Comparison of ENCODE assay signal across 8 mouse cellular contexts in the genomic region with DNA sequence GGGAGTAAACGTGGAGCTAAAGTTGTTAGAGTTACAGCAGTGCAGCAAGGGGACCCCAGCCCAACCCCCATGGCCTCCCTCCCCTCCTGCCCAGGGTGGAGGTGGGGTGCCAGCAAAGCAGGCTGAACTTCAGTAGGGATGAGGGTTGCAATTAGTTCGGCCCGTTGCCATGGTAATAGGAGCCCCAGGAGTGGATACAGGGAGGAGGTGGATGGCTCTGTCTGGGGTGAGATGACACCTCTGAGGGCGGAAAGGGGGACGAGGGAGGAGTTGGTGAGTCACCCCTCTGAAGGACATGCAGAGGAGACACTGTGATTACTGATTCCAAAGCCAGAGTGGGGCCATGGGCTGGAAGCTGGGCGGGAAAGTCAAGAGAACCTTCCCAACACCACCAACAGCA. TPM values are rescaled to one million over a fixed set of nuclear protein-coding genes. Genes with fewer than 3 reads are reported as not detected.
A peak's percentile ranks its signal among the peaks of the same experiment; 100 is the strongest.
DNase-seq lines count a peak whose midpoint lies in the region; ATAC-seq and TF ChIP-seq lines count a peak whose summit lies in the region.

No protein-coding gene starts in this region.

- peak overlapping the region; percentile 81 for H3K4me2 ChIP-seq in lung, embryonic 15.5 days
- peak overlapping the region; percentile 67 for H3K4me2 ChIP-seq in intestine, embryonic 14.5 days (ENCODE audit: low read length)

- peak overlapping the region; percentile 47; the same call in 1 of the 2 replicates for H3K9ac ChIP-seq in lung, embryonic 15.5 days
- H3K9ac ChIP-seq in intestine, embryonic 14.5 days (ENCODE audit: low read length), result peak overlapping the region; percentile 29

- no peak for DNase-seq in lung, postnatal 36 days
- peak; percentile 49 for DNase-seq in embryonic facial prominence, embryonic 10.5 days (ENCODE audit: low spot score)
- DNase-seq in intestine, embryonic 14.5 days (ENCODE audit: low spot score), result no peak
- DNase-seq in layer of hippocampus, postnatal 14 days (ENCODE audit: low spot score in 2 of 2), result no peak
- no peak for DNase-seq in thymus, adult 18-20 months
- DNase-seq in cerebellum, adult 2 months, result no peak

- ATAC-seq in lung, embryonic 15.5 days (ENCODE audit: borderline replicate concordance, extremely low read depth, low FRiP score, low TSS enrichment), result no peak; the same call in 1 of the 2 replicates
- ATAC-seq in intestine, embryonic 14.5 days (replicated peaks; ENCODE audit: low FRiP score, low TSS enrichment, low read depth), result peak; percentile 11; the same call in 1 of the 2 replicates

- no peak overlapping the region for H3K27ac ChIP-seq in lung, embryonic 15.5 days
- H3K27ac ChIP-seq in embryonic facial prominence, embryonic 10.5 days (replicated peaks), result peak overlapping the region; percentile 71
- no peak overlapping the region for H3K27ac ChIP-seq in intestine, embryonic 14.5 days (ENCODE audit: low read depth)
- H3K27ac ChIP-seq in olfactory bulb, adult 2 months (ENCODE audit: insufficient read depth, low read depth, low read length), result peak overlapping the region; percentile 95
- H3K27ac ChIP-seq in cerebellum, adult 2 months (ENCODE audit: insufficient read depth, low read length), result no peak overlapping the region

- peaks cover 38% of the 10 kb centered on the region; the same call in 1 of the 2 replicates for H3K36me3 ChIP-seq in lung, embryonic 15.5 days
- H3K36me3 ChIP-seq in embryonic facial prominence, embryonic 10.5 days (replicated peaks), result peaks cover 97% of the 10 kb centered on the region
- H3K36me3 ChIP-seq in intestine, embryonic 14.5 days (ENCODE audit: control insufficient read depth, insufficient read depth, low read length), result peaks cover 52% of the 10 kb centered on the region

- no peaks in the 10 kb centered on the region for H3K27me3 ChIP-seq in lung, embryonic 15.5 days
- peaks cover 14% of the 10 kb centered on the region; the same call in 1 of the 2 replicates for H3K27me3 ChIP-seq in embryonic facial prominence, embryonic 10.5 days (replicated peaks; ENCODE audit: low read depth, poor library complexity, severe bottlenecking)
- no peaks in the 10 kb centered on the region for H3K27me3 ChIP-seq in intestine, embryonic 14.5 days (replicated peaks; ENCODE audit: control insufficient read depth, insufficient read depth, low read length)
- no peaks in the 10 kb centered on the region for H3K27me3 ChIP-seq in cerebellum, adult 2 months (ENCODE audit: control insufficient read depth, insufficient read depth, low read length)

- WGBS in lung, embryonic 15.5 days, result 22% methylated on average over 6 of the region's 6 CpGs
- 25% methylated on average over 6 of the region's 6 CpGs for WGBS in embryonic facial prominence, embryonic 10.5 days
- 35% methylated on average over 6 of the region's 6 CpGs for WGBS in intestine, embryonic 14.5 days
- 13% methylated on average over 6 of the region's 6 CpGs for WGBS in olfactory bulb, adult 2 months
- 41% methylated on average over 6 of the region's 6 CpGs for WGBS in cerebellum, adult 2 months

- TF ChIP-seq CTCF in olfactory bulb, adult 2 months (IDR thresholded peaks at IDR 0.05; ENCODE audit: insufficient read depth, low read depth, low read length), result no peak
- no peak for TF ChIP-seq CTCF in cerebellum, adult 2 months (IDR thresholded peaks at IDR 0.05; ENCODE audit: borderline replicate concordance, insufficient read depth, low read depth, low read length)

- H3K4me1 ChIP-seq in lung, embryonic 15.5 days, result peaks cover 15% of the 10 kb centered on the region
- peaks cover 24% of the 10 kb centered on the region for H3K4me1 ChIP-seq in embryonic facial prominence, embryonic 10.5 days
- peaks cover 10% of the 10 kb centered on the region; the same call in 1 of the 2 replicates for H3K4me1 ChIP-seq in intestine, embryonic 14.5 days (replicated peaks; ENCODE audit: control insufficient read depth, insufficient read depth, low read length)
- H3K4me1 ChIP-seq in olfactory bulb, adult 2 months (ENCODE audit: control insufficient read depth, insufficient read depth, low read length), result peaks cover 77% of the 10 kb centered on the region
- peaks cover 17% of the 10 kb centered on the region for H3K4me1 ChIP-seq in cerebellum, adult 2 months (ENCODE audit: control insufficient read depth, insufficient read depth, low read length)

- no peak for TF ChIP-seq POLR2A in olfactory bulb, adult 2 months (IDR thresholded peaks at IDR 0.05; ENCODE audit: insufficient read depth, low read depth, low read length)
- no peak for TF ChIP-seq POLR2A in cerebellum, adult 2 months (IDR thresholded peaks at IDR 0.05; ENCODE audit: borderline replicate concordance, insufficient read depth, low read length)

- H3K9me3 ChIP-seq in lung, embryonic 15.5 days, result no peaks in the 10 kb centered on the region
- H3K9me3 ChIP-seq in embryonic facial prominence, embryonic 10.5 days, result no peaks in the 10 kb centered on the region
- no peaks in the 10 kb centered on the region for H3K9me3 ChIP-seq in intestine, embryonic 14.5 days (ENCODE audit: control insufficient read depth, low read length)

- peak overlapping the region; percentile 45 for H3K4me3 ChIP-seq in lung, embryonic 15.5 days
- H3K4me3 ChIP-seq in embryonic facial prominence, embryonic 10.5 days, result peak overlapping the region; percentile 55
- peak overlapping the region; percentile 36 for H3K4me3 ChIP-seq in intestine, embryonic 14.5 days (ENCODE audit: low read depth, low read length)
- H3K4me3 ChIP-seq in olfactory bulb, adult 2 months (ENCODE audit: insufficient read depth, low read depth, low read length), result no peak overlapping the region
- no peak overlapping the region for H3K4me3 ChIP-seq in cerebellum, adult 2 months (replicated peaks; ENCODE audit: insufficient read depth, low read depth, low read length)

RNA-seq across cellular contexts. Expression of a gene that starts 26.1 kb away (rescaled TPM):
- 26.6 and 33.2 TPM in 2 replicates for polyA plus RNA-seq in lung, embryonic 15.5 days (2015; fragmentation: Nextera tagmentation; extraction: Ambion mirVana)
- polyA plus RNA-seq in embryonic facial prominence, embryonic 10.5 days (2016; fragmentation: Nextera tagmentation; extraction: Ambion mirVana), result 48.4 and 51.1 TPM in 2 replicates
- 21.4 and 22.6 TPM in 2 replicates for polyA plus RNA-seq in intestine, embryonic 14.5 days (2014; fragmentation: Nextera tagmentation; extraction: Ambion mirVana)
- polyA plus RNA-seq in olfactory bulb, adult 2 months (2012; ENCODE audit: insufficient read depth, insufficient read length, low replicate concordance, missing spikeins), result not detected in 2 replicates
- total RNA-seq in layer of hippocampus, postnatal 14 days (2021), result 10 to 100 TPM; 98.3 to 98.6 TPM
- 193 and 194 TPM in 2 replicates for polyA plus RNA-seq in cerebellum, adult 2 months (2012; rRNA removed)

RNA-seq across cellular contexts. Expression of a gene that starts 35.9 kb away (rescaled TPM):
- polyA plus RNA-seq in lung, embryonic 15.5 days (2015; fragmentation: Nextera tagmentation; extraction: Ambion mirVana), result not detected in 2 replicates
- not detected in 2 replicates for polyA plus RNA-seq in embryonic facial prominence, embryonic 10.5 days (2016; fragmentation: Nextera tagmentation; extraction: Ambion mirVana)
- not detected in 2 replicates for polyA plus RNA-seq in intestine, embryonic 14.5 days (2014; fragmentation: Nextera tagmentation; extraction: Ambion mirVana)
- polyA plus RNA-seq in olfactory bulb, adult 2 months (2012; ENCODE audit: insufficient read depth, insufficient read length, low replicate concordance, missing spikeins), result not detected in 2 replicates
- not detected for total RNA-seq in layer of hippocampus, postnatal 14 days (2021)
- polyA plus RNA-seq in cerebellum, adult 2 months (2012; rRNA removed), result not detected in 2 replicates

RNA-seq across cellular contexts. Expression of a gene that starts 58.7 kb away (rescaled TPM):
- polyA plus RNA-seq in lung, embryonic 15.5 days (2015; fragmentation: Nextera tagmentation; extraction: Ambion mirVana), result 193 and 199 TPM in 2 replicates
- 169 and 171 TPM in 2 replicates for polyA plus RNA-seq in embryonic facial prominence, embryonic 10.5 days (2016; fragmentation: Nextera tagmentation; extraction: Ambion mirVana)
- polyA plus RNA-seq in intestine, embryonic 14.5 days (2014; fragmentation: Nextera tagmentation; extraction: Ambion mirVana), result 188 and 192 TPM in 2 replicates
- 192 TPM in 1 of 2 replicates, not detected in the other for polyA plus RNA-seq in olfactory bulb, adult 2 months (2012; ENCODE audit: insufficient read depth, insufficient read length, low replicate concordance, missing spikeins)
- 100 to 1,000 TPM; 102 to 109 TPM for total RNA-seq in layer of hippocampus, postnatal 14 days (2021)
- polyA plus RNA-seq in cerebellum, adult 2 months (2012; rRNA removed), result 61.6 and 61.8 TPM in 2 replicates

RNA-seq across cellular contexts. Expression of a gene that starts 58.8 kb away (rescaled TPM):
- polyA plus RNA-seq in lung, embryonic 15.5 days (2015; fragmentation: Nextera tagmentation; extraction: Ambion mirVana), result 93.2 and 99.1 TPM in 2 replicates
- polyA plus RNA-seq in embryonic facial prominence, embryonic 10.5 days (2016; fragmentation: Nextera tagmentation; extraction: Ambion mirVana), result 133 and 139 TPM in 2 replicates
- 87.8 and 96.0 TPM in 2 replicates for polyA plus RNA-seq in intestine, embryonic 14.5 days (2014; fragmentation: Nextera tagmentation; extraction: Ambion mirVana)
- not detected in 2 replicates for polyA plus RNA-seq in olfactory bulb, adult 2 months (2012; ENCODE audit: insufficient read depth, insufficient read length, low replicate concordance, missing spikeins)
- 10 to 100 TPM; 74.9 to 88.5 TPM for total RNA-seq in layer of hippocampus, postnatal 14 days (2021)
- 106 and 110 TPM in 2 replicates for polyA plus RNA-seq in cerebellum, adult 2 months (2012; rRNA removed)

Comparison
In these comparisons a context has a peak if more than half of its experiments do, and no peak if none do; other contexts are left out.
1. H3K27ac ChIP-seq: peak in embryonic facial prominence, embryonic 10.5 days (single experiment) and olfactory bulb, adult 2 months (single experiment); none in lung, embryonic 15.5 days (single experiment), intestine, embryonic 14.5 days (single experiment) and cerebellum, adult 2 months (single experiment).
2. H3K4me3 ChIP-seq: peak in lung, embryonic 15.5 days (single experiment), embryonic facial prominence, embryonic 10.5 days (single experiment) and intestine, embryonic 14.5 days (single experiment); none in olfactory bulb, adult 2 months (single experiment) and cerebellum, adult 2 months (single experiment).